Mouse (Mus musculus): ENCODE data around the gene Zfp867.

Zfp867 gene

GRCm38 (mm10) chr11:59472326-59472677, at the start of gene Zfp867:
Gene Zfp867, minus strand, starts transcription at chr11:59472474.
- peak; percentile 94 to 95 for DNase-seq

DNA sequence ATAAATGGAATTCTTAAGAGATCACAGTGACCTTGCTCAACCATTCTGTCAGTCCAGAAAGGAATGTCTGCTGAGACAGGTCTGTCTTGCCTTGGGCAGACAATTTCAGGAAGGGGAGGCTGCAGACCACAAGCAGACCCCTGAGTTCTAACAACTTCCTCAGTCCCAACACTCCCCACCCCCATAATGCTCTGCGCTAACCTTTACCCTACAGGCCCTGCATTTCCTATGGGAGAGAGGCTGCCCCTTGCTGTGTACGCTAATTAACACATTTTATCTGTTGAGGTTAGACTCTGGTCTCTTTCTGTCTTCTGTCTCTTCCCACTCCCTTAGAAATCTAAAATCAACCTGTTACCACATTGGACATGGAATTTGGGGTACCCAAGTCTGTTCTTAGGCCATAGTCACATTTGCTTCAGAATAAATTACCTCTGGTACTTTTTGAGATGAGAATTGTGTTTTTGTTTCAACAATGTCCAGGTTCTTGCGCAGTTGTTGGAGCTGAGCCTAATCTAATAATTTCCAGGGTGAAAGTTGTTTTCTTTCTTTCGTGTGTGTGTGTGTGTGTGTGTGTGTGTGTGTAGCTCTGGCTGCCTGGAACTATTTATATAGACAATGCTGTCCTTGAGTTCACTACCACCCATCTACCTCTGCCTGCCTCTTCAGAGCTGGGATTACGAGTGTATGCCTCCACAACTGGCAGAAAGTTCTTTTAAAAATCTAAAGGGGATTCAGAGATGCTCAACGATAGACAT, 47.6 kb upstream of the Zfp867 start:
- no peak for DNase-seq

GRCm38 (mm10) chr11:59518226-59518625, 46.0 kb upstream of the Zfp867 start:
- peak in 1 of 2 experiments; percentile 66 for DNase-seq

DNA sequence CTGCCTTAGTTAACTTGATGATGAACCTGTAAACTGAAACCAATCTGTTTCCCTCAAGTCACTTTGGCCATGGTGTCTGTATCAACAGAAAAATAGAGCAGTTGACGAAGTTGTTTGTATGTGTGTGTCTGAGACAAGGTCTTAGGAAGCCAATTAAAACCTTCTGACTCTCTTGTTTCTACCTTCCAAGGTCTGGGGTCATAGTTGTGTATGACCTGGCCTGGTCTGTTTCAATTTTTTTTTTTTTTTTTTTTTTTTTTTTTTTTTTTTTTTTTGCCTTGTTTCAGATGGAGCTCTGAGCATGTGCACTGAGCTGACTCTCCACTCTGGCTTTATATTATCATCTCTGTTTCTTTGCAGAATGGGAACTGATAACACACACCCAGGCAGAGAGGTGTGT, 45.2 kb upstream of the Zfp867 start:
- no peak for DNase-seq

DNA sequence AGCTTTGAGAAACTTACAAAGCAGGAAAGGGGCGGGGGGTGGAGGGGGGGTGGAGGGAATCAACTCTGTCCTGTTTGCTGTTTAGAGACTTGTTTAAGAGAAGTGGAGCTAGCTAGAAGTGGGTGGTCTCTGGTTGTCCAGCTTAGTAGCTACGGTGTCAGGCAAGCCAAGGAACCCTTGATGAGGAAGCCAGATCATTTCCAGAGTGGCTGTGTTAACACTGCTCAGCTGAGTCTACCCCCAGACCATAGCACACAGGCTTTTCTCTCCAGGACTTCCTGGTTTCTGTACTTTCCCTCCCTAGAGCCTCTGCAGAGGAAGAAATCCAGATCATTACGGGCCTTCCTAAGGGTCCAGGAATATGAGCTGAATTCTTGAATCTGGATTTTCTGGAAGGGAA, 42.5 kb upstream of the Zfp867 start:
- no peak for DNase-seq

DNA sequence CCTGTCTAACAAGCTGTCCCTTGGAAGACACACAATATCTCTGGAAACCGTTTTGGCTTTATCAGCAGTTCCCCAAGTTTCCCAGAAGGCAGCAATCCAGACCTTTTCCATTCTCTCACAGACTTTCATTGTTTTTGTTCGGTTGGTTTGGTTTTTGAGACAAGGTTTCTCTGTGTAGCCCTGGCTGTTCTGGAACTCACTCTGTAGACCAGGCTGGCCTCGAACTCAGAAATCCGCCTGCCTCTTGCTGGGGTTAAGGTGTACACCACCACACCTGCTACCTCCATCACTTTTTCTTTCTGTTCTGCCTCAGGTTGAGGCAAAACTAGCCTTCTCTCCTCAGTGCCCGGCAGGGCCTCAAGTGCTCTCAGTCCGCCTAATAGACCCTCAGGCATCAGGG, 42.1 kb upstream of the Zfp867 start:
- DNase-seq: no peak

DNA sequence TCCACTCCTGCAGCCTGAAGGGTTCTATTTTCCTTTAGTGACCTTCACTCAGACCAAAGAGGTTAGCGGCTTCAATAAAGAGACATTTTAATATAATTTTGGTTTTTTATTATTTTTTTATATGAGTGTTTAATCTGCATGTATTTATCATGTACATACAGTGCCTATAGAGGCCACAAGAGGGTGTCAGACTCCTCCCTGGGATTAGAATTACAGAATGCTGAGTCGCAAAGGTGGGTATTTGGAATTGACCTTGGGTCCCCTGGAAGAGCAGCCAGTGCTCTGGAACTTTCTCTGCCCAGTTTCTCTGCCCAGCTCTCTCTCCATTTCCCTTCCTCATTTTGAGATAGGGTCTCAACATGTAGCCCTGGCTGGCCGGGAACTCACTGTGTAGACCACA, 41.3 kb upstream of the Zfp867 start:
- no peak for DNase-seq

DNA sequence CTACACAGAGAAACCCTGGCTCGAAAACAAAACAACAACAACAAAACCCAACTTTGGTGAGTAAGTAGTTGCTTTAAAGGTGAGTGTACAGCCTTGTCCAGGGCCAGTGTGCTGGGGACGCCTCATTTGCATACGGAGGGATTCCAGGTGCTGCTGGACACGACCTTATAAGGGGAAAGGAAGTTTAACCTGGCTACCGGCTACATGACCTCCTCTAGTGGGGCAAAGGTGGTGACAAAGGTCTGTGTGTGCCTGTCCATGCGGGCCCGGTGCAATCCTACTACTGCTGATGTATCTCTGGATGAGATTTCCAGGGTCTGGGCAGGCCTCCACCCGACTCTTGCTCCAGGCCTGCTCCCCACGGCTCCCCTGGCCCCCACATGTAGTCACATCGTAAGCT, 40.5 kb upstream of the Zfp867 start:
- peak in 1 of 2 experiments; percentile 54 for DNase-seq

GRCm38 (mm10) chr11:59511558-59511957, 39.3 kb upstream of the Zfp867 start:
- DNase-seq: no peak

DNA sequence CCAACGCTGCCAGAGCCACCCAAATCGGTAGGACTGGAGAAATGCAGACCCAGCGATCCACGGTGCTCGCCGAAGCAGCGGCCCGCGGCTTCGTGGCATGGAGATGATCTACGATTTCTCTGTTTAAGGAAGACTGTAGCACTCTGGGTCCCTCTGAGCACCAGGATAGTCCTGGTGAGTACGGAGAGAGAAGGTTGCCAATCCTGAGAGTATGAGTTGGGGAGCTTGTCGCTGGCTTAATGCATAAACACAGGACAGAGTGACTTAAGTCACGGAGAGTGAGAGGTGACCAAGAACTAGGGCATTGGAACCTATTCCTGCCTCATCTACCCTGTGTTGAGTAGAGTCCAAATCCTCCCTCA, 34.4 kb upstream of the Zfp867 start:
- DNase-seq: no peak

GRCm38 (mm10) chr11:59505839-59506712, 33.8 kb upstream of the Zfp867 start:
- peak; percentile 90 to 96 for DNase-seq

DNA sequence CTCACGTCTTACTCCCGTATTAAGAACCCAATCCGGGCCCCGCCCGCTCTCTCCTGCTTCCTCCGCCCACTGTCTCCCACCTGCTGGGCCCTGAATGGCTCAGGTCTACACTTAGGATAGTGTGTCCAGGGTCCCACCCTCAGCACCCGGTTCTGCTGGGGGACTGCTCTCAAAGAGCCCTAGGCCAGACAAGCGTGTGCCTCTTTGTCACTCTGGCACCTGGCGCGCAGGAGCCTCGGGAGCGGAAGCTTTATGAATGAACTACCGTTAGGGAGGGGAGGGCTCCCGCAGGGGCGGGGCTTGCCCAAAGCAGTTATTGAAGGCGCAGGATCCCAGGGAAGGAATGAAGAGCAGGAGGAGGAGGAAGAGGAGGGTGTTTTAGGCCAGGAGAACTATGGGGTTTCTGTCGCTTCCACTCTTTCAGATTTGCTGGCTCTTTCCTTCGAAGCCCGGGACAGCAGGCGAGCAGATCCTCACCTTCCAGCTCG, 33.1 kb upstream of the Zfp867 start:
- peak; percentile 71 to 85 for DNase-seq

DNA sequence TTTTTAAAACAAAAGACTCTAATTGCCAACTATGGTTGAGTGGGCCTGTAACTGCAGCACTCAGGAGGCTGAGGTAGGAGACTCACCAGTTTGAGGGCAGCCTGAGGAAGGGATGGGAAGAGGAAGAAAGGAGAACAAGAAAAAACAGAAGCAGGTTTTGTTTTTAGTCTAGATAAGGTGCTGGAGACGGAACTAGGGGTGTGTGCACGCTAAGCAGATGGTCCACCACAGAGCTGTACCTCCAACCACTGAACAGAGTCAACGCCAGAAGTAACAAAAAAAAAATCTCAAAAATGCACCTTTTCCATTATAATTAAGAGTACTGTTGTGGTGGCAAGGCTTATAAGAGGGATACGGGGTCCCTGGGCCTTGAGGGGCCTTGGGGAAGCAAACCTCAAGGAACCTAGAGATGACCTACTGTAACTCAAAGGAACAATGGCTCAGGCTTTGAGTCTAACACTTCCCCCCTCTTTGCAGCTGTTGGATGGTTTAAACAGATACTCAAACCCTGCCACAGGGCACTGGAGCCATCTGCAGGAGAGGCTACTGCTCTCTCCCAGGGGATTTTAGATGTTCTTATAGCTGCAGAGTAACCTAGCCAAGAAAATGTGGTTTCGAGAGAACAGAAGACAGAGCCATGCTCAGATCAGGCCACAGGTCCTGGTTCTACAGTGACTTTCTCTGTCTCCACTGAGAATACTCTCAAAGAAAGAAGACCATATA, 29.9 kb upstream of the Zfp867 start:
- DNase-seq: no peak

- no peak for DNase-seq
Observed at GRCm38 (mm10) chr11:59497747-59498146, 25.5 kb upstream of the Zfp867 start.

- DNase-seq: no peak
Observed at GRCm38 (mm10) chr11:59496672-59497310, 24.5 kb upstream of the Zfp867 start.

GRCm38 (mm10) chr11:59486222-59486621, 13.9 kb upstream of the Zfp867 start:
- no peak for DNase-seq

GRCm38 (mm10) chr11:59485641-59486040, 13.4 kb upstream of the Zfp867 start:
- DNase-seq: no peak

DNA sequence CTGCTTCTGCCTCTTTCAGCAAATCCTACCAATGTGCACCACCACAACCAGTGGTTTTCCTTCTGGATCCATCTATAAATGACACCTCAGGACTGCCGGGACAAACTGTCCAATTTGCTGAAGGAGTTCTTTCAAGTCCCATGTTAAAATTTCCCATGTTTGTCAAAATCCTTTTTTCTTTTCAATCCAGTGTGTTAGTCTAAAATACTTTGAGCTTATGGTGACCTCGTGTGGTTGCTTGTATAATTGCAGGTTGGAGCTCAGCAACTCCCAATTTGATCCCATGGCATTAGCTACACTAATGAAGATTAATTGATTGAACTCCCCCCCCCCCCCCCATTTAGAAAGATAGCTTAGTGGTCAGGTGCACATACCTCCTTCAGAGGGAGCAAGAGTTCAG, 10.9 kb upstream of the Zfp867 start:
- DNase-seq: peak in 1 of 2 experiments; percentile 73

DNA sequence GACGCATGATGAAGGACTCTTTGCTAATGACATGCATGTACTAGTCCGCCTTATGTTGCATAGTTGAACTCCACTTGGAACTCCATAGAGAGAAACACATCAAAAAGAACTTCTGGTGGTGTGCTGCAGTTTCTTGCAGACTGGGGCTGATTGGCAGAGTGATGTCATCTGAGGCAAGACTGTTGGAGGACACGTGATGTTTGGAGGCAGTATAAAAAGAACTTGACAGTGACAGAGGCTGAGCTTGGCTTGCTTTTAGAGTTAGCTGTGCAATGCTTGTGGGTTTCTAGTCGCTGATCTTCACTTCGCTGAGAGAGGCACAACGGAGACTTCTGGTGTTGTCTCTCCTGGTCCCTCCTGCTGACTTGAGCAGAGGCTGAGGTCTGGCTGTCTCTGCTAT, 5.0 kb upstream of the Zfp867 start:
- no peak for DNase-seq

DNA sequence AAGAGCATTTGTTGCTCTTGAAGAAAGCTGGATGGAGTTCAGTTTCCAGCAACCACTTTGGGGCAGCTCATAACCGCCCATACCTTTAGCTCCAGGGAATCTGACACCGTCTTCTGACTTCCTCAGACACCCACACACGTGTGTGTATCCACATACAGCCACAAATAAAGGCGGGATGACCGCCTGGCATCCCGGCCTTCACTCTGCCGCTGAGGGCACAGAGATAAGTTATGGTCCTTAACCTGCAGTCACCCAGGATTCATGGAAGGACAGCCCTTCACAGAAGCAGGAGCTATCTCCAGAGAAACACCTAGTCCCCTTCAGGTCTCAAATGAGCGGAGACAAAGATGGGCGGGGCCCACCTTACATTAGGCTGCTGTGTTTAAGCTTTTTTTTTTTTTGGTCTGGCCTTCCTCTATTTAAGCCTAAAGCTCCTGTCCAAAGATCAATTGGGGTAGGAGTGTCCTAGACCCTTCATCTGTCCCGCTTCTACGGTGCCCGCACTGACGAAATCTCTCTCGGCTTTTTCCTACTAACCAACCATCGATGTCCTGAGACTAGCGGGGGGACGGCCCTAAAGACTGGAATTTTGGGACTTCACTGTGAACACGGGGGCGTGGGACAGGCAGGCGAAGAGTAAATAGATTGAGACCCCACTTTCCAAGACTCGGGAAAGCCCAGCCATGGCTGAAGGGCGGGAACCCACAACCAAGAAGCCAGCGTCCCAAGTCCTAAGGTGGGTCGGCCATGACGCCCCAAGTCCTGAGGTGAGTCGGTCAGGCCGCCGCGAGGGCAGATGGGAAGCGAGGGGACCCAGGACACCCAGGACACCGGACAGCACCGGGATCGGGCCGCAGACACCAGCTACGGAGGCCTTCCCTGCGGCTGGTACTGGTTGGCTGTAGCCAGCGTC, 605 bp downstream of the Zfp867 start:
- DNase-seq: peak in 1 of 2 experiments; percentile 9

GRCm38 (mm10) chr11:59460459-59460858, 11.8 kb downstream of the Zfp867 start:
- DNase-seq: no peak

DNA sequence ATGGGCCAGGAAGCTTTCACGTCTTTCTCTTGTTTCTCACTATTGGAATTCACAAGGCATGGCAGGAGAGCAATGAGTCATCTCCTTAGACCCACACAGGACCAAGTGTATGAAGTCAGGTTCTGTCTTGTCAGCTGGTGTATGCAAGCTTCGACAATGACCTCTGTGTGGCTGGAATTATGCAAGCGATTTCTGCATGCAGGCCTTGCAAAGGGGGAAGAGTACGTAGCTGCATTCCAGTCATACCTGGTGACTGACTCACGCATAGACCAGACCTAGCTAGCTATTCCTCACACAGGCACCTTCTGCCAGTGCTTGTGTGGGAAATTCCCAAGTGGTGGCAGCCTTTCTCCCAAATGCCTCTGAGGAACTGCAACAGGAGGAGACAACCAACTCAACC, 13.3 kb downstream of the Zfp867 start:
- DNase-seq: peak; percentile 76 to 88

Measured in kidney, postnatal 25 days (tissue).